Mouse (Mus musculus): ENCODE results near the gene Olfr452. TPM values are rescaled to one million over a fixed set of nuclear protein-coding genes. Genes with fewer than 3 reads are reported as not detected.

Gene Olfr452
- polyA plus RNA-seq, 1 experiment from 2014 or later: not detected

Other genes starting within 250 kb of the Olfr452 start
- not detected in 2 replicates for gene Olfr455, start 237.5 kb upstream of the Olfr452 start, polyA plus RNA-seq (2016; fragmentation: Nextera tagmentation; extraction: Ambion mirVana)
- not detected in 2 replicates for gene Tcaf3, start 187.4 kb upstream of the Olfr452 start, polyA plus RNA-seq (2016; fragmentation: Nextera tagmentation; extraction: Ambion mirVana)
- gene Tcaf2, start 139.8 kb upstream of the Olfr452 start, polyA plus RNA-seq (2016; fragmentation: Nextera tagmentation; extraction: Ambion mirVana): 3.9 and 5.3 TPM in 2 replicates
- gene Tcaf1, start 75.0 kb upstream of the Olfr452 start, polyA plus RNA-seq (2016; fragmentation: Nextera tagmentation; extraction: Ambion mirVana): 61.5 and 88.8 TPM in 2 replicates
- not detected in 2 replicates for gene Olfr453, start 45.7 kb upstream of the Olfr452 start, polyA plus RNA-seq (2016; fragmentation: Nextera tagmentation; extraction: Ambion mirVana)
- gene Olfr38, start 28.7 kb upstream of the Olfr452 start, polyA plus RNA-seq (2016; fragmentation: Nextera tagmentation; extraction: Ambion mirVana): not detected in 2 replicates
- not detected in 2 replicates for gene Olfr450, start 26.8 kb downstream of the Olfr452 start, polyA plus RNA-seq (2016; fragmentation: Nextera tagmentation; extraction: Ambion mirVana)
- gene Olfr449, start 49.3 kb downstream of the Olfr452 start, polyA plus RNA-seq (2016; fragmentation: Nextera tagmentation; extraction: Ambion mirVana): not detected in 2 replicates
- gene Olfr448, start 105.3 kb downstream of the Olfr452 start, polyA plus RNA-seq (2016; fragmentation: Nextera tagmentation; extraction: Ambion mirVana): not detected in 2 replicates
- gene Olfr447, start 123.8 kb downstream of the Olfr452 start, polyA plus RNA-seq (2016; fragmentation: Nextera tagmentation; extraction: Ambion mirVana): not detected in 2 replicates
- gene Olfr446, start 136.3 kb downstream of the Olfr452 start, polyA plus RNA-seq (2016; fragmentation: Nextera tagmentation; extraction: Ambion mirVana): not detected in 2 replicates
- not detected in 2 replicates for gene Olfr444, start 164.0 kb downstream of the Olfr452 start, polyA plus RNA-seq (2016; fragmentation: Nextera tagmentation; extraction: Ambion mirVana)